Mouse (Mus musculus): ENCODE measurements around the gene Rabgap1l.

DNA sequence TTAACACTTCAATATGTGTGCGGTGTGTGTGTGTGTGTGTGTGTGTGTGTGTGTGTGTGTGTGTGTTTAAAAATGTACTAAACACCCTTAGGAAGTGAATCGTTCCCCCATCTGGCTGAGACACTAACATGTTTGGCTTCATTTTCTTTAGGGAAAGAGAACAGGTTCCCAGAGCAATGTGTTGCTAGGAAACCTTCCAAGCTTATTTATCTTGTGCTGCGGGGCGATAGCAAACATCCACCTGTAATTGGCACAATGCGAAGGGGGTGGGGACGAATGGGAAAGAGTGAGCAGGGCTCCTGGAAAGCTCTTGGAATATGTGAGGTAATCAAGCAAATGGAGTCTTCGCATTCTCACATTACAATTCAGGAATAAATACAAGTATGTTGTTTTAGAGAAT, 533.1 kb downstream of the Rabgap1l start:
- TF ChIP-seq POLR2A (IDR thresholded peaks at IDR 0.05; ENCODE audit: extremely low read depth, insufficient read depth, low read length) = no peak
- TF ChIP-seq CTCF (IDR thresholded peaks at IDR 0.05; ENCODE audit: low read depth, low read length) = no peak
